Mouse (Mus musculus) G1E (cell line): Measurements from ENCODE around the gene Slc9a4. TPM values are rescaled to one million over a fixed set of nuclear protein-coding genes. Genes with fewer than 3 reads are reported as not detected.
"Not testable (repeated sequence)": the region's sequence is repeated elsewhere in the genome, so short reads cannot be mapped to it uniquely, and the experiment has no call there.

Experiments
- ATAC-seq: 2 replicates; pipeline ENCODE4 v1.8.0; 2016; ENCODE audit warnings: mild to moderate bottlenecking; ENCODE audit not compliant: insufficient number of reproducible peaks, poor library complexity, low FRiP score, severe bottlenecking; ENCODE audit errors: extremely low read depth
- DNase-seq: peaks from one replicate; pipeline ENCODE4 v3.0.0; 2012; ENCODE audit warnings: low spot score
- H3K27me3 ChIP-seq: 2 replicates; pipeline ENCODE4 v1.6.1; 2012; ENCODE audit warnings: mild to moderate bottlenecking, low read length, inconsistent platforms; ENCODE audit not compliant: insufficient read depth
- H3K36me3 ChIP-seq: replicated peaks from 2 replicates; pipeline ENCODE3; 2012; ENCODE audit warnings: mild to moderate bottlenecking, inconsistent platforms
- H3K4me1 ChIP-seq: 2 replicates; pipeline ENCODE4 v1.6.1; 2012; ENCODE audit warnings: low read depth, low read length, inconsistent platforms, mixed read lengths; ENCODE audit not compliant: insufficient read depth
- H3K4me3 ChIP-seq: 2 replicates; pipeline ENCODE4 v1.5.1; 2012; ENCODE audit warnings: low read depth, mild to moderate bottlenecking, inconsistent platforms, low read length, moderate library complexity, mixed read lengths
- H3K9me3 ChIP-seq: replicated peaks from 2 replicates; pipeline ENCODE4 v1.6.1; 2012; ENCODE audit warnings: inconsistent platforms
- CTCF ChIP-seq: IDR thresholded peaks from 2 replicates; pipeline ENCODE4 v1.5.1; 2012; ENCODE audit warnings: low read depth, low read length, inconsistent platforms, mixed read lengths
- GATA1 ChIP-seq: IDR thresholded peaks from 2 replicates; pipeline ENCODE4 v1.6.1; 2012; ENCODE audit warnings: borderline replicate concordance, low read length, inconsistent platforms, mixed read lengths
- GATA2 ChIP-seq: IDR thresholded peaks from 2 replicates; pipeline ENCODE4 v1.6.1; 2012; ENCODE audit warnings: low read depth, low read length, inconsistent platforms, borderline replicate concordance
- POLR2AphosphoS5 ChIP-seq: IDR thresholded peaks from 2 replicates; pipeline ENCODE4 v1.6.1; 2012; ENCODE audit warnings: low read depth, low read length, inconsistent platforms; ENCODE audit not compliant: insufficient replicate concordance
- TAL1 ChIP-seq: conservative IDR thresholded peaks from 2 replicates; pipeline ENCODE4 v1.6.1; 2012; ENCODE audit warnings: low read depth, low read length, inconsistent platforms, mixed read lengths
- polyA plus RNA-seq: library from polyadenylated mRNA; stranded (reverse); fragments of >175 nt; gene quantifications from 2 replicates; pipeline ENCODE4 v1.2.3, GENCODE M21; 2012
- total RNA-seq, 2 experiments: library from RNA; stranded (forward) in 1 of 2; stranded (reverse) in 1 of 2; fragments of 200-1000 nt in 1 of 2; fragments of >200 nt in 1 of 2; fragmentation: Nextera tagmentation in 1 of 2; gene quantifications; 2 replicates each; pipeline ENCODE4 v1.2.3; 2014 to 2017

Gene Slc9a4
- total and polyA plus RNA-seq, 3 experiments, result not detected

DNA sequence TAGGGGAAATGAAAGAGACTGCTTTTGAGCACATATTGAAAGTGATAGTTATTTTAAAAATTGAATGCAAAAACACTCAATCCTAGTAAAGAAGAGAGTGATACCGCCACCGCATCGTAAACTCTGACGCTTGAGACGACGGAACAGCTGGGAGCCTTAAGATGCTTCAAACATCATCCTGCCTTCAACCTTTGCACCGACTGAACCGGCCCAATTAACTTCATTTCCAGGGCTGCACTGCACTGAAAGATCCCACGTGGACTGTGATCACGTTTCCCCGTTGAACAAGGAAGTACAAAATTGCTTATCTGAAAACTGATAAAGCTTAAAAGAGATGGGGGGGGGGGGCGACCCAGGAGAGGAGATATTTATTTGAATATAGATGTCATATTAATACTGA, 79.1 kb downstream of the Slc9a4 start:
- Histone ChIP-seq H3K4me1 (no peaks in the 10 kb centered on the region), H3K36me3 (no peaks in the 10 kb centered on the region), H3K9me3 (no peaks in the 10 kb centered on the region), H3K27me3 (0 out of 2 replicates have a peak, but pooled peaks cover 5% of the 10 kb centered on the region), H3K4me3 (no peak overlapping the region)
- TF ChIP-seq GATA1 (no peak), GATA2 (no peak), CTCF (no peak)
- DNase-seq, result no peak
- ATAC-seq, result no peak

DNA sequence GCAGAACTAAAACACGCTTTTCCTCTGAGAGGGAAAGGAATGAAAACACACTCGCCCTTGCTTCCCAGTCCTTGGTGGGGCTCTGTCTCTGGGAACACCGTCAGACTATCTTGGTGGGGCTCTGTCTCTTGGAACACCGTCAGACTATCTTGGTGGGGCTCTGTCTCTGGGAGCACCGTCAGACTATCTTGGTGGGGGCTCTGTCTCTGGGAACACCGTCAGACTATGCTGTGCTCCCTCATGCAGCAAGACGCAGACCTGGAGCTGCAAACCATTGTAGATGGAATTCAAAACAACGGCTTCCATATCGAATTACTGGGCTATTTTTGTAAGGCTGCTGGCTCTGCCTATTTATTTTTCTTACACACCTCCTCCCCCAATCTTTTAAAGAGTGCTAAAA, 79.6 kb downstream of the Slc9a4 start:
- no peak for TF ChIP-seq POLR2AphosphoS5
- TF ChIP-seq CTCF, result no peak
- no peak for TF ChIP-seq GATA2
- TF ChIP-seq TAL1, result no peak
- TF ChIP-seq GATA1, result no peak

DNA sequence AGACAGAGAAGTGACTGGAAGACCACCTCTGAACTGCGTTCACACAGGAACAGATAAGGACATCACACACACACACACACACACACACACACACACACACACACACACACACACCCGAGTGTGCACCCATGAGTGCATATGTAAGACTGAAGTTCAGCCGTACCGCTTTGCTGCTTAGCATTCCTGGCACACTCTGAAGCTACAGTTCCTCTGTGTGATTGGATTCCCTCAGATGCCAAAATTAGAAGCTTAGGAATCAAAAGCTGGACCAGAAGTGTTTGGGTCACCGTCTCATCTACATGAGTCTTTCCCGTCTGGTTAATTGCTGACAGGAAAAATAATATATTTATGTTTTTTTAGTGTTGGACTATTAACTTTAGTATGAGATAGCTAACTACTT, 81.0 kb downstream of the Slc9a4 start:
- no peaks in the 10 kb centered on the region for H3K9me3 ChIP-seq
- TF ChIP-seq GATA2, result no peak
- TF ChIP-seq GATA1, result no peak
- H3K27me3 ChIP-seq, result 0 out of 2 replicates have a peak, but pooled peaks cover 5% of the 10 kb centered on the region
- no peak overlapping the region for H3K4me3 ChIP-seq
- H3K4me1 ChIP-seq, result no peaks in the 10 kb centered on the region
- DNase-seq (no peak), ATAC-seq (no peak)
- no peaks in the 10 kb centered on the region for H3K36me3 ChIP-seq

More for the DNA sequence above, 79.6 kb downstream of the Slc9a4 start:
- Histone ChIP-seq H3K27me3 (0 out of 2 replicates have a peak, but pooled peaks cover 5% of the 10 kb centered on the region), H3K36me3 (no peaks in the 10 kb centered on the region), H3K4me1 (no peaks in the 10 kb centered on the region), H3K9me3 (no peaks in the 10 kb centered on the region), H3K4me3 (no peak overlapping the region)
- no peak for ATAC-seq
- no peak for DNase-seq

DNA sequence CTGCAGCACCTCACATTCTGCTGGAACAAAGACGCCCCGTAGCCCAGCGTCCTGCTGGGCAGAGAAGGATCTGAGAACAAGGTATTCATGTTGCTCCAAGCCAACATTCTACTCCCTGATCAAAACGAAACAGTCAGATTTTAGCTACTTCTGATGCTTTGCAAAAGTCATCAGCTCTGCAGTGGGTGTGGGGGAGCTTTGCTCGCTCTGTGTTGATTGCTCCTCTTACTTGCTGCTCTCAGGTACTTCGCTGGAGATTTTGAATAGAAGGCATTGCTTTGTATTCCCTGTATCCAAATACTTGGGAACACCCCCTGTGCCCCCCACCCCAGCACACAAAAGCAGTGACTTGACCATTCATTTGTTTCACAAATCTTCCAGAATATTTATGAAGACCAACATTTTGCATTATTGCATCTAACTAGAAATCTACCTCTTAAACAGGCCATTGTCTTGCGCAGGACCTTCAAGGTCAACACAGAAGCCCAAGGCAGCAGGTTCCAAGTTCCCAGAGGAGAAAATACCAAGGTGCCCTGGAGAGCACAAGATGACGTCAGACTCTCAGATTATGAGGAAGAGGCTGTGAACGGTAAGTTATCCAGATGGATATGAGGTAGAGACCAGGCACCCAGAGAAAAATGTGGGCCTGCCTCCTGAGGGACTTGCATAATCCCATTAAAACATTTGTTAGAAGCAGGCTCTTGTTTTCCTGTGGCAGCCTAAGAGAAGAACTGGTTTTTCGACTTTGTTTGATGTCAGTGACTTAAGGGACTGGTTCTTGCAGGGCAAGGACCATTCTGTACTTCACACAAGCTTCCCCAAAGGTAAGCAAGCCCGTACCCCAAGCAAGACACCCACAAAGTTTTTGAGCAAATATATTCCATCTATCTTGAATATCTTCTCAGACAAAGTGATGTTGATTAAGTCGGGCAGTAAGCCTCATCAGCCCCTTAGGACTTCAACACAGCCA, 85.8 kb downstream of the Slc9a4 start:
- Histone ChIP-seq H3K4me1 (no peaks in the 10 kb centered on the region), H3K36me3 (no peaks in the 10 kb centered on the region), H3K27me3 (peaks cover 2% of the 10 kb centered on the region; the same call in 1 of the 2 replicates), H3K9me3 (no peaks in the 10 kb centered on the region), H3K4me3 (no peak overlapping the region)
- DNase-seq, result no peak
- TF ChIP-seq GATA2 (no peak), TAL1 (no peak), GATA1 (no peak), CTCF (no peak), POLR2AphosphoS5 (no peak)
- no peak for ATAC-seq

DNA sequence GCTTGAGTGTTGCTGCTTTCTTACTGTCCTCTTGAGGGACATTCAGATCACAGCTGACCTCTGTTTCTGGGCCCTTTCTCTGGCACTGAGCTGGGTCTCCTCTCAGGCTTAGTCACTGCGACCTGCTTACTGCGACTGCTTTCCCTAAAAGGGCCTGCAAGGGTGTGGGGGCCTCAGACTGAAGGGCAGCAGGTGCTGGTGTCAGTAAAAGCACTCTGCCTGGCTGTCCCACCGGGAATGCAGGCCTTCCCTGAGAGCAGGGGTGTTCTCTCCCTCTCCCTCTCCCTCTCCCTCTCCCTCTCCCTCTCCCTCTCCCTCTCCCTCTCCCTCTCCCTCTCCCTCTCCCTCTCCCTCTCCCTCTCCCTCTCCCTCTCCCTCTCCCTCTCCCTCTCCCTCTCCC, 87.6 kb downstream of the Slc9a4 start:
- H3K4me1 ChIP-seq, ATAC-seq, H3K27me3 ChIP-seq, DNase-seq, H3K9me3 ChIP-seq, H3K4me3 ChIP-seq, H3K36me3 ChIP-seq: not testable (repeated sequence)

DNA sequence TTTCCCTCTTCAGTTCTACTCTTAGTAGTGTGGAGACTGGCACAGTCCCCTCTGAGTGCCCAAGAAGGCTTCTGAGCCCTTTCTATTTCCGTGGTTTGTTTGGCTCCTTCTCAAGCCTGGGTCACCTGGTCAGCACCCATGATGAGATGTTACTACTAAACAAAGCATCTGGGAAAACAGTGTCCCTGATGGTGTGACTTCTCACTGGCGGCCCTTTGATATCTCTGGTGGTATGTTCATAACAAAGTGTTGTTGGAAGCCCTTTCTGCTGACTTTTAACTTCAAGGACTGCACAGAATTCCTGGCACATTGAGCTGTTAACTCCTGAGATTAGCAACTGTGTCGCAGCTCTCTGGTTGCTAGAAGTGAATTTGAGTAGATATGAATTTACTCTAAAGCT, 90.1 kb downstream of the Slc9a4 start:
- H3K36me3 ChIP-seq, result no peaks in the 10 kb centered on the region
- H3K9me3 ChIP-seq, result peaks cover 2% of the 10 kb centered on the region; the same call in 1 of the 2 replicates
- ATAC-seq (no peak), DNase-seq (no peak)
- no peak overlapping the region for H3K4me3 ChIP-seq
- no peaks in the 10 kb centered on the region; the same call in 1 of the 2 replicates for H3K27me3 ChIP-seq
- no peak for TF ChIP-seq POLR2AphosphoS5
- TF ChIP-seq GATA2, result no peak
- no peak for TF ChIP-seq CTCF
- TF ChIP-seq GATA1, result no peak
- no peak for TF ChIP-seq TAL1
- H3K4me1 ChIP-seq, result no peaks in the 10 kb centered on the region
